Mouse (Mus musculus) hindbrain, embryonic 12.5 days (tissue): Measurements from ENCODE around the gene Hsd3b4. TPM values are rescaled to one million over a fixed set of nuclear protein-coding genes. Genes with fewer than 3 reads are reported as not detected.
A peak's percentile ranks its signal among the peaks of the same experiment; 100 is the strongest.
"Not testable (repeated sequence)": the region's sequence is repeated elsewhere in the genome, so short reads cannot be mapped to it uniquely, and the experiment has no call there.

Source experiments
- ATAC-seq: fragments of 200-750 bp; cut with Nextera tagmentation; 2 replicates; pipeline ENCODE4 v1.8.0; 2017; ENCODE audit warnings: moderate TSS enrichment; ENCODE audit not compliant: low FRiP score
- H3K27ac ChIP-seq: fragments of 300-500 bp; sonication (generic); 2 replicates; pipeline ENCODE4 v1.5.1; 2016; ENCODE audit warnings: mild to moderate bottlenecking
- H3K27me3 ChIP-seq: fragments of 300-500 bp; sonication (generic); 2 replicates; pipeline ENCODE4 v1.6.1; 2016; ENCODE audit warnings: mild to moderate bottlenecking
- H3K36me3 ChIP-seq: fragments of 300-500 bp; sonication (generic); 2 replicates; pipeline ENCODE4 v1.6.1; 2016; ENCODE audit warnings: mild to moderate bottlenecking
- H3K4me1 ChIP-seq: fragments of 300-500 bp; sonication (generic); 2 replicates; pipeline ENCODE4 v1.6.1; 2016
- H3K4me2 ChIP-seq: fragments of 300-500 bp; sonication (generic); replicated peaks from 2 replicates; pipeline ENCODE4 v1.6.1; 2016; ENCODE audit warnings: mild to moderate bottlenecking
- H3K4me3 ChIP-seq: fragments of 300-500 bp; sonication (generic); 2 replicates; pipeline ENCODE4 v1.5.1; 2016; ENCODE audit warnings: mild to moderate bottlenecking
- H3K9ac ChIP-seq: fragments of 300-500 bp; sonication (generic); 2 replicates; pipeline ENCODE4 v1.6.1; 2016; ENCODE audit warnings: mild to moderate bottlenecking, moderate library complexity
- H3K9me3 ChIP-seq: fragments of 300-500 bp; sonication (generic); replicated peaks from 2 replicates; pipeline ENCODE4 v1.6.1; 2016; ENCODE audit warnings: mild to moderate bottlenecking
- WGBS: fragments of 180-500 bp; shearing (Covaris S2); methylation state at CpG from one replicate; pipeline ENCODE4 v1.1.7; 2016; 5-methylcytosine and 5-hydroxymethylcytosine counted together
- polyA plus RNA-seq: library from polyadenylated mRNA; unstranded; fragments of >200 nt; fragmentation: Nextera tagmentation; extraction: Ambion mirVana; gene quantifications from 2 replicates; pipeline ENCODE4 v1.2.1, GENCODE M21; 2016

Gene Hsd3b4
- polyA plus RNA-seq, result not detected in 2 replicates

DNA sequence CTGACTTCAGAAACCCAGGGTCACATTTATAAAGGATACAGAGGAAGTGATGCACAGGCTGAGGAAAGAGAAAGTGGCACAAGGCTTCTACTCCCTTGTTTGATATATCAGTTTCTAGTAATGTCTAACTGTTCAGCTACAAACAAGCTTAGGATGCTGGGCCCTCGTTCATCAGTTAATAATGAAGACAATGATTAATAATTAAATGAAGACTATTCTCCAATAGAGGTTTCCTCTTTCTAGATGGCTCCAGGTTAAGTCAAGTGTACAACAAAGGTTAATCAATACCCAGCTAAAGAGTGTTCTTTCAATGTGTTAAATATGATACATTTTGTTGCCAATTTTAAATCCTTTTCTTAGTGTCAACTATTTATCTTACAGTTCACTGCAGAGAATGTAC lies at the start of gene Hsd3b4:
Hsd3b4 (minus strand) TSS at position 101 of the 400 bp plus-strand sequence.
- H3K4me3 ChIP-seq, H3K27me3 ChIP-seq, H3K27ac ChIP-seq, H3K9ac ChIP-seq, ATAC-seq, H3K36me3 ChIP-seq, H3K4me1 ChIP-seq, H3K4me2 ChIP-seq, H3K9me3 ChIP-seq: not testable (repeated sequence)
- WGBS, result no CpG with 5 or more reads among the region's 1 CpGs

DNA sequence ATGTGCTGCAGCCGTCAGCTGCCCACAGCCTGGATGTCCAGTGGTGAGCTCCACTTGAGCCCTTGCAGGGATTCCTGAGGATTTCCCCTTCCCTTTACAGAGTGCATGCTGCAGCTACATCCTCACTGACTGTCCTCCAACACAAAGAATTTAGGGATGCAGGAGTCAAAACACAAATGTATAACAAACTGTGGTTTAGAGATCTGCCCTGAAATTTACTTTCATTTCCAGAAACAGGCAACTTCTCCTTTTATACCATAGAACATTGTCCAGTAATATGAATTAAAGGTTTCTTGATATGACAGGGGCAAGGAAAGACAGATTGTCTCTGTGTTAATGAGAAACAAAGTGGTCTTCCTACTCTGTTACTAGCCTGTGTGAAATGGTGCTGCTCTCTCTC lies 40.5 kb upstream of the Hsd3b4 start:
- H3K27ac ChIP-seq, H3K4me1 ChIP-seq, H3K9ac ChIP-seq, ATAC-seq, H3K4me3 ChIP-seq, H3K36me3 ChIP-seq, H3K9me3 ChIP-seq, H3K27me3 ChIP-seq, H3K4me2 ChIP-seq: not testable (repeated sequence)
- WGBS, result no CpG with 5 or more reads among the region's 1 CpGs

DNA sequence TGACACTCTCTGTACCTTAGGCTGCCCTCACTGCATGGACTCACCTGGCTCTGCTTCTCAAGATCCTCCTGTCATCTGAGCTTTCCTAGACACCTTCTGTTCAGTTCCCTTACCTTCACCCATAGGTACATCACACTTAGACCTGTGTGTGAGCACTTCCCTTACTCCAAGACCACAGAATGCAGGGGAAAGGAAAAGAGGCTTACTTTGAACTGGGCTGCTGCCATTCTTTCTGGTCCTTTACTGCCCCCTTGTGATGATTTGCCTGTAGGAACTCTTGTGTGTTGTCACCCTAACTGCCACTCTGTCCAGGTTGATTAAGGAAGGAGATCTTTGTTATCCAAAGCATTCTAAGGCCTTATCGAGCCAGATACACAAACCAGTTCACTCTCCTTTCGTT lies 39.9 kb upstream of the Hsd3b4 start:
- no CpG with 5 or more reads among the region's 2 CpGs for whole genome bisulfite sequencing
- H3K9me3 ChIP-seq, H3K4me3 ChIP-seq, H3K27me3 ChIP-seq, H3K4me1 ChIP-seq, H3K27ac ChIP-seq, H3K9ac ChIP-seq, H3K4me2 ChIP-seq, H3K36me3 ChIP-seq: not testable (repeated sequence)
- peak; percentile 43; the same call in 1 of the 2 replicates for ATAC-seq

DNA sequence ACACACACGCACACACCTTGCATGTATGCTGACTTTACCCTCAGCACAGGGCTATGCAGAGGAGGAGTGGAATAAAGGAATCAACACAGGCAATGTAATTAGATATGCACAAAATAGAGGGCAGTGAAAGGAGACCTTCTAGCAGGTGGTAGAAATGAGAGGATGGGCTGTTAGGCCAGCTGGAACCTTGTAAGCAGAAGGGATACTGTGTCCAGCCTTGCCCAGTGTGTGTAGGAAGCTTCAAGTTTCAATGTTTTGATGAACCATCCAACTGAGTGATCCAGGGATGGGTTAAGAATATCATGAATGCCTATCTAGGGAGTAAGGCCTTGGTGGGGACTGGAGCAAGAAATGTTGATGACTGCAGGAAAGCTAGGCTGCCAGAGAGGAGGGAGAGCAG lies 38.2 kb upstream of the Hsd3b4 start:
- not testable (repeated sequence) for H3K4me3 ChIP-seq, H3K9me3 ChIP-seq, H3K27ac ChIP-seq, H3K36me3 ChIP-seq, H3K27me3 ChIP-seq, H3K4me2 ChIP-seq, ATAC-seq, H3K4me1 ChIP-seq, H3K9ac ChIP-seq
- WGBS, result no CpG with 5 or more reads among the region's 1 CpGs

DNA sequence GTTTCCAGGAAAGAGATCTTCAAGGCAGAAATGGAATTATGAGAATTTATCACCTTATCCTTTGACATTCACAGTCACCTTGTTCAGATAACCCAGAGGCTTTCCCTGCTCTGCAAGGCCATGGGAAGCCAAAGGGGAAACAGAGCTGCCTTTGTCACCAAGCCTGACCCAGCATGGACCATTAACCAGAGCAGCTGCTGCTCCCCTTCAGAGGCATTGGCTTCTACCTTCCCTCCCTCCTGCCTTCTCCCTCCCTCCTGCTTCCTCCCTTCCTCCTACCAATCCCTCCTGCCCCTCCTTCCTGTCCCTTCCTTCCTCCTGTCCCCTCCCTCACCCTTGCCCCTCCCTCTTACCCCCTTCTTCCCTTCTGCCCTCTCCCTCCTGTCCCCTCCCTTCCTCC lies 37.3 kb upstream of the Hsd3b4 start:
- H3K27ac ChIP-seq, H3K4me1 ChIP-seq, ATAC-seq, H3K36me3 ChIP-seq, H3K9ac ChIP-seq, H3K4me3 ChIP-seq, H3K9me3 ChIP-seq, H3K4me2 ChIP-seq, H3K27me3 ChIP-seq: not testable (repeated sequence)

DNA sequence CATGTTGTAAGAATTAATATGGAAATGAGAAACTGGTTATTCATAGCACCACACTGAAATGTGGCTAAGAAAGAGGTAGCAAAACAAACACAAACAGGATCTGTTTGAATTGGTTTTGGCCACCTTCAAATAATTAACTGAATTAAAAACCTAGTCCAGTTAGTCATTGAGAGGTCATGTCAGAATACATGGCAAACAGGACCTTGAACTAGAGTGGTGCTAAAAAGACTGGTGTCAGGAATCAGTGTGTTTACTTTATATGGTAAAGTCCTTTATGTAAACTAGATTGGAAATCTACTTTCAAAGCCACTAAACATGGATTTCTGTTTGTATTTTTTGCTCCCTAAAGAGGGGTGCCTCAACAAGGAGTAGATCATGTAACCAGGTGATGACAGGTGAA lies 14.7 kb upstream of the Hsd3b4 start:
- not testable (repeated sequence) for H3K4me2 ChIP-seq, ATAC-seq, H3K4me1 ChIP-seq, H3K27ac ChIP-seq, H3K9me3 ChIP-seq, H3K27me3 ChIP-seq, H3K9ac ChIP-seq, H3K36me3 ChIP-seq, H3K4me3 ChIP-seq

DNA sequence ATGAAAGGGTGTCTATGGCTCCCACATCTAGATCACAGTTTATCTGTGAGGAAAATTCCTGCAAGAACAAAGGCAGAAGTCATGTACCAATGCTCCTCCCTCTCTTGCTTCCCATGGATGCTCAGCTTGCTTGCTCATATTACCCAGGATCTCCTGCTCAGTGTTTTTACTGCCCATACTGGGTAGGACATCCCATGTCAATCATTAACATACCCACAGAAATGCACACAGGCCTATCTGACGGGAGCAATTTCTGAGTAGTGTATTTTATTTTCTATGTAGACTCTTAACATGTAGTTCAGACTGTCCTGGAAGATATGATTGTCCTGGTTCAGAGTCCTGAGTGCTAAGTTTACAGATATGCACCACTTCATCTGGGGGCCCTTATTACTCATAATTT lies 14.2 kb upstream of the Hsd3b4 start:
- not testable (repeated sequence) for H3K4me2 ChIP-seq, H3K27me3 ChIP-seq, ATAC-seq, H3K4me3 ChIP-seq, H3K27ac ChIP-seq, H3K9ac ChIP-seq, H3K4me1 ChIP-seq, H3K36me3 ChIP-seq, H3K9me3 ChIP-seq
- WGBS, result no CpG with 5 or more reads among the region's 1 CpGs

DNA sequence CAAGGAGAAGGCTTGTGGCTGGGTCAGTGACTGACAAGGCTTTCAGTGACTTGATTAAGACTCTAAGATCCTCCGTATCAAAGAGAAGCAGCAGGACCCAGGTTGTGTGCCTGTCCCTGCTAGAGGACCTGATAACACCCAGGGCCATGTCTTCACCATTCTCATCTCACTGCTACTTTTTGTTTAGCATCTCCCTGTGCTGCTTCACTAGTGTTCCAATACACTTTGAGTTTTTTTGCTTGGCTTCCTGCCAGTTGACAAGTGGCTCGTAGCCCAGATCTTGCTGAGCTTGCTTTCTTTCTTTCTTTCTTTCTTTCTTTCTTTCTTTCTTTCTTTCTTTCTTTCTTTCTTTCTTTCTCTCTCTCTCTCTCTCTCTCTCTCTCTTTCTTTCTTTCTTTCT lies 12.5 kb upstream of the Hsd3b4 start:
- 50% methylated on average over 1 of the region's 2 CpGs for WGBS
- not testable (repeated sequence) for H3K4me2 ChIP-seq, H3K4me1 ChIP-seq, H3K36me3 ChIP-seq, H3K9me3 ChIP-seq, H3K27ac ChIP-seq, ATAC-seq, H3K27me3 ChIP-seq, H3K9ac ChIP-seq, H3K4me3 ChIP-seq

DNA sequence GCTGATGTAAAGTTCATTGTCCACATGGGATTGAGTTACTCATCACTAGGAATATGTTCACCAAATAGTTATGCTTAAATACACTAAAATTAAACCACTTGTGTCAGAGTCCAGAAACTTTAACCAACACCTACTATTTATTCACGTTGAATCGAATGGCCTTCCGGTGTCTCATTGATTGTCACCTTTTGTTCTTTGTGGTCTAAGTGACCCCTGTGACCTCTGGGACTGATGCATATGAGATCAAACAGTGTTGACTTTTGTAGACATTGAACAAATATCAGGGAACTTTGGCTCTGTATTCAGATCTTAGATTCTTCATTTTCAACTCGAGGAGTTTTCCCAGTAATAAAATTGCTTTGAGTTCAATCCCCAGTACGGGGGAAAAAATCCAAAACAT lies 3.1 kb downstream of the Hsd3b4 start:
- ATAC-seq, H3K9ac ChIP-seq, H3K9me3 ChIP-seq, H3K4me1 ChIP-seq, H3K36me3 ChIP-seq, H3K4me3 ChIP-seq, H3K4me2 ChIP-seq, H3K27ac ChIP-seq, H3K27me3 ChIP-seq: not testable (repeated sequence)
- WGBS, result no CpG with 5 or more reads among the region's 5 CpGs

DNA sequence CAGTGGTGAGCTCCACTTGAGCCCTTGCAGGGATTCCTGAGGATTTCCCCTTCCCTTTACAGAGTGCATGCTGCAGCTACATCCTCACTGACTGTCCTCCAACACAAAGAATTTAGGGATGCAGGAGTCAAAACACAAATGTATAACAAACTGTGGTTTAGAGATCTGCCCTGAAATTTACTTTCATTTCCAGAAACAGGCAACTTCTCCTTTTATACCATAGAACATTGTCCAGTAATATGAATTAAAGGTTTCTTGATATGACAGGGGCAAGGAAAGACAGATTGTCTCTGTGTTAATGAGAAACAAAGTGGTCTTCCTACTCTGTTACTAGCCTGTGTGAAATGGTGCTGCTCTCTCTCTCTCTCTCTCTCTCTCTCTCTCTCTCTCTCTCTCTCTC lies 12.9 kb downstream of the Hsd3b4 start:
- not testable (repeated sequence) for H3K4me3 ChIP-seq, H3K36me3 ChIP-seq

DNA sequence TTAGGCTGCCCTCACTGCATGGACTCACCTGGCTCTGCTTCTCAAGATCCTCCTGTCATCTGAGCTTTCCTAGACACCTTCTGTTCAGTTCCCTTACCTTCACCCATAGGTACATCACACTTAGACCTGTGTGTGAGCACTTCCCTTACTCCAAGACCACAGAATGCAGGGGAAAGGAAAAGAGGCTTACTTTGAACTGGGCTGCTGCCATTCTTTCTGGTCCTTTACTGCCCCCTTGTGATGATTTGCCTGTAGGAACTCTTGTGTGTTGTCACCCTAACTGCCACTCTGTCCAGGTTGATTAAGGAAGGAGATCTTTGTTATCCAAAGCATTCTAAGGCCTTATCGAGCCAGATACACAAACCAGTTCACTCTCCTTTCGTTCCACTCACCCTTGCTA lies 13.6 kb downstream of the Hsd3b4 start:
- H3K27ac ChIP-seq, H3K4me2 ChIP-seq, H3K27me3 ChIP-seq, H3K4me1 ChIP-seq, H3K9me3 ChIP-seq, H3K9ac ChIP-seq, ATAC-seq, H3K36me3 ChIP-seq, H3K4me3 ChIP-seq: not testable (repeated sequence)
- no CpG with 5 or more reads among the region's 2 CpGs for WGBS

More for the DNA sequence above, 12.9 kb downstream of the Hsd3b4 start:
- not testable (repeated sequence) for H3K4me1 ChIP-seq, H3K27me3 ChIP-seq, H3K9me3 ChIP-seq, H3K27ac ChIP-seq, H3K9ac ChIP-seq, ATAC-seq, H3K4me2 ChIP-seq

DNA sequence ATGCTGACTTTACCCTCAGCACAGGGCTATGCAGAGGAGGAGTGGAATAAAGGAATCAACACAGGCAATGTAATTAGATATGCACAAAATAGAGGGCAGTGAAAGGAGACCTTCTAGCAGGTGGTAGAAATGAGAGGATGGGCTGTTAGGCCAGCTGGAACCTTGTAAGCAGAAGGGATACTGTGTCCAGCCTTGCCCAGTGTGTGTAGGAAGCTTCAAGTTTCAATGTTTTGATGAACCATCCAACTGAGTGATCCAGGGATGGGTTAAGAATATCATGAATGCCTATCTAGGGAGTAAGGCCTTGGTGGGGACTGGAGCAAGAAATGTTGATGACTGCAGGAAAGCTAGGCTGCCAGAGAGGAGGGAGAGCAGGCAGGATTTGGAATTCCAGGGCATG lies 15.3 kb downstream of the Hsd3b4 start:
- not testable (repeated sequence) for H3K9ac ChIP-seq, H3K36me3 ChIP-seq, H3K4me1 ChIP-seq, H3K27ac ChIP-seq, H3K4me2 ChIP-seq, H3K27me3 ChIP-seq, ATAC-seq, H3K9me3 ChIP-seq, H3K4me3 ChIP-seq

DNA sequence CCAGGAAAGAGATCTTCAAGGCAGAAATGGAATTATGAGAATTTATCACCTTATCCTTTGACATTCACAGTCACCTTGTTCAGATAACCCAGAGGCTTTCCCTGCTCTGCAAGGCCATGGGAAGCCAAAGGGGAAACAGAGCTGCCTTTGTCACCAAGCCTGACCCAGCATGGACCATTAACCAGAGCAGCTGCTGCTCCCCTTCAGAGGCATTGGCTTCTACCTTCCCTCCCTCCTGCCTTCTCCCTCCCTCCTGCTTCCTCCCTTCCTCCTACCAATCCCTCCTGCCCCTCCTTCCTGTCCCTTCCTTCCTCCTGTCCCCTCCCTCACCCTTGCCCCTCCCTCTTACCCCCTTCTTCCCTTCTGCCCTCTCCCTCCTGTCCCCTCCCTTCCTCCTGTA lies 16.1 kb downstream of the Hsd3b4 start:
- H3K36me3 ChIP-seq, ATAC-seq, H3K27ac ChIP-seq, H3K4me2 ChIP-seq, H3K4me3 ChIP-seq, H3K9ac ChIP-seq, H3K4me1 ChIP-seq, H3K9me3 ChIP-seq, H3K27me3 ChIP-seq: not testable (repeated sequence)

DNA sequence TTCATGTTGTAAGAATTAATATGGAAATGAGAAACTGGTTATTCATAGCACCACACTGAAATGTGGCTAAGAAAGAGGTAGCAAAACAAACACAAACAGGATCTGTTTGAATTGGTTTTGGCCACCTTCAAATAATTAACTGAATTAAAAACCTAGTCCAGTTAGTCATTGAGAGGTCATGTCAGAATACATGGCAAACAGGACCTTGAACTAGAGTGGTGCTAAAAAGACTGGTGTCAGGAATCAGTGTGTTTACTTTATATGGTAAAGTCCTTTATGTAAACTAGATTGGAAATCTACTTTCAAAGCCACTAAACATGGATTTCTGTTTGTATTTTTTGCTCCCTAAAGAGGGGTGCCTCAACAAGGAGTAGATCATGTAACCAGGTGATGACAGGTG lies 38.8 kb downstream of the Hsd3b4 start:
- H3K36me3 ChIP-seq, ATAC-seq, H3K27me3 ChIP-seq, H3K4me3 ChIP-seq, H3K4me2 ChIP-seq, H3K9ac ChIP-seq, H3K9me3 ChIP-seq, H3K27ac ChIP-seq, H3K4me1 ChIP-seq: not testable (repeated sequence)
